In the genomic region with DNA sequence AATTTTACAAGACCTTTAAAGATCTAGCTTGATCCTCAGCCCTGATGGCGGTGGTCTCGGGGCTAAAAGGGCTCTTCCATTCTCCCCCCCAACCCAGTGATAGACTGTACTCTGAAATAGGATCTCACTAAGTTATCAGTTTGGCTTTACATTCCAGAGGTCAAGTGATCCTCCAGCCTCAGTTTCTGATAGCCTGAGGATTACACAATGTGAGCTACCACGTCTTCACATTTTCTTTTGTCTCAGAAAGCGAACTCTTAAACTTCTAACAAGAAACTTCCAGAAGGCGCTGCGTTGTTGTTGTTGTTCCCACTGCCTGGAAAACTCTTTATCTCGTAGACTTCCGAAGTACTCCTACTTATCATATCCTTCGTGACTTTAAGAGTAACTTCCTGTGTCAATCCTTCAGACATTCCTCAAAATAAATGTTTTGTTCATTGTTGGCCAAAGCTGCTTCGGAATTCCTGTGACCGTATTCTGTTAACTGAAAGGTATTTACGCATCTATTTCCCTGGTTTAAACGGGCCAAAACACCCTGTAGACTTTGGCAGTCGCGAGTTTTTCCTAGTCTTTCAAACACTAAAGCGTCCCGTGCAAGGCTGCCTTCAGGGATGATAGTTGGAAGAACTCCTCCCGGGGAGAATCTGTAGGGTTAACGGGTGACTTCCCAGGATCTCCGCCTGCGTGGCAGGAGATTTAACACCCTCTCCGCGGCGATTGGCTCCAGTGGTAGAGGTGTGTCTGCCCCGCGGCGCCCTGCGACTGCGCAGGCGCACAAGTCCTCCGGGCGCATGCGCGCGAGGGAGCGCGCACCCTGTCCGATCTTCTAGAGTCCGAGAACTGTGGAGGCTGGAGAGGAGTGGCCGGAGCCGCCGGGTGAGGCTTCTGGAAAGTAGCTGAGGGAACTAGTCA, we compare ENCODE assay signal across 8 mouse cellular contexts. TPM values are rescaled to one million over a fixed set of nuclear protein-coding genes. Genes with fewer than 3 reads are reported as not detected.
DNase-seq lines count a peak whose midpoint lies in the region; ATAC-seq and TF ChIP-seq lines count a peak whose summit lies in the region.

Snap23 (plus strand) TSS at position 786 of the 912 bp plus-strand sequence.

- peak within 1 kb of the TSS; percentile 89 for H3K4me3 ChIP-seq in G1E (ENCODE audit: low read depth, low read length)
- H3K4me3 ChIP-seq in forebrain, embryonic 16.5 days (replicated peaks; ENCODE audit: low read length), result peak within 1 kb of the TSS; percentile 76
- peak within 1 kb of the TSS; percentile 65 for H3K4me3 ChIP-seq in layer of hippocampus, adult 2 months
- H3K4me3 ChIP-seq in lung, embryonic 14.5 days (ENCODE audit: low read depth, low read length), result peak within 1 kb of the TSS; percentile 69
- H3K4me3 ChIP-seq in olfactory bulb, adult 2 months (ENCODE audit: insufficient read depth, low read depth, low read length), result peak within 1 kb of the TSS; percentile 84
- H3K4me3 ChIP-seq in thymus, adult 2 months (ENCODE audit: control insufficient read depth, insufficient read depth, low read length), result peak within 1 kb of the TSS; percentile 70

- DNase-seq in G1E (ENCODE audit: low spot score), result peak; percentile 83
- peak; percentile 93 to 98 for DNase-seq in cerebellum, adult 18-20 months
- peak; percentile 93 to 96 for DNase-seq in heart, postnatal 36 days
- DNase-seq in layer of hippocampus, adult 2 months (ENCODE audit: low spot score in 2 of 2), result peak; percentile 93 to 95
- peak; percentile 98 for DNase-seq in lung, embryonic 14.5 days
- DNase-seq in thymus, adult 2 months, result peak; percentile 88

- intact Hi-C loops in heart, postnatal 36 days (cut with DNase I), result loop anchor here (2.0 kb wide), 1 partner anchor 42 kb away; the partner anchor contains the start of genes Haus2 and Lrrc57

- peaks cover 59% of the 10 kb centered on the region for H3K4me1 ChIP-seq in G1E (ENCODE audit: insufficient read depth, low read depth, low read length)
- peaks cover 22% of the 10 kb centered on the region for H3K4me1 ChIP-seq in forebrain, embryonic 16.5 days (replicated peaks; ENCODE audit: control insufficient read depth, insufficient read depth, low read length)
- no peaks in the 10 kb centered on the region for H3K4me1 ChIP-seq in lung, embryonic 14.5 days (ENCODE audit: insufficient read depth)
- no peaks in the 10 kb centered on the region; the same call in 1 of the 2 replicates for H3K4me1 ChIP-seq in olfactory bulb, adult 2 months (ENCODE audit: control insufficient read depth, insufficient read depth, low read length)
- H3K4me1 ChIP-seq in thymus, adult 2 months (replicated peaks; ENCODE audit: control insufficient read depth, insufficient read depth, low read length), result peaks cover 4% of the 10 kb centered on the region; the same call in 1 of the 2 replicates

- TF ChIP-seq POLR2A in olfactory bulb, adult 2 months (IDR thresholded peaks at IDR 0.05; ENCODE audit: insufficient read depth, low read depth, low read length), result peak; percentile 91
- TF ChIP-seq POLR2A in thymus, adult 2 months (IDR thresholded peaks at IDR 0.05; ENCODE audit: control insufficient read depth, extremely low read depth, insufficient read depth, low read length, poor library complexity), result peak; percentile 79

- ATAC-seq in G1E (ENCODE audit: extremely low read depth, insufficient number of reproducible peaks, low FRiP score, poor library complexity, severe bottlenecking), result peak; percentile 43; the same call in 1 of the 2 replicates
- peak; percentile 92 for ATAC-seq in forebrain, embryonic 16.5 days
- ATAC-seq in lung, embryonic 14.5 days (ENCODE audit: insufficient read depth), result peak; percentile 96

- peak within 1 kb of the TSS; percentile 74 for H3K9ac ChIP-seq in forebrain, embryonic 16.5 days (replicated peaks; ENCODE audit: low read depth, low read length)
- H3K9ac ChIP-seq in lung, embryonic 14.5 days, result peak within 1 kb of the TSS; percentile 75

- TF ChIP-seq CTCF in G1E (IDR thresholded peaks at IDR 0.05; ENCODE audit: low read depth, low read length), result no peak
- no peak for TF ChIP-seq CTCF in layer of hippocampus, adult 2 months (conservative IDR thresholded peaks at IDR 0.05)
- no peak for TF ChIP-seq CTCF in lung, embryonic 14.5 days (IDR thresholded peaks at IDR 0.05; ENCODE audit: low read depth)
- no peak for TF ChIP-seq CTCF in olfactory bulb, adult 2 months (IDR thresholded peaks at IDR 0.05; ENCODE audit: insufficient read depth, low read depth, low read length)
- peak; percentile 50; the same call in 1 of the 2 replicates for TF ChIP-seq CTCF in thymus, adult 2 months (IDR thresholded peaks at IDR 0.05; ENCODE audit: borderline replicate concordance, control insufficient read depth, extremely low read depth, insufficient read depth, low read length, poor library complexity)

- H3K27ac ChIP-seq in forebrain, embryonic 16.5 days (ENCODE audit: low read length), result peak within 1 kb of the TSS; percentile 51; the same call in 1 of the 2 replicates
- peak within 1 kb of the TSS; percentile 89 for H3K27ac ChIP-seq in layer of hippocampus, adult 2 months
- peak within 1 kb of the TSS; percentile 95 for H3K27ac ChIP-seq in lung, embryonic 14.5 days (ENCODE audit: low read depth)
- H3K27ac ChIP-seq in olfactory bulb, adult 2 months (ENCODE audit: insufficient read depth, low read depth, low read length), result peak within 1 kb of the TSS; percentile 27
- H3K27ac ChIP-seq in thymus, adult 2 months (ENCODE audit: control insufficient read depth, insufficient read depth, low read length), result no peak within 1 kb of the TSS; the same call in 1 of the 2 replicates

- no peaks in the 10 kb centered on the region for H3K27me3 ChIP-seq in G1E (ENCODE audit: insufficient read depth, low read length)
- no peaks in the 10 kb centered on the region for H3K27me3 ChIP-seq in forebrain, embryonic 16.5 days (replicated peaks; ENCODE audit: control insufficient read depth, insufficient read depth, low read length)
- no peaks in the 10 kb centered on the region for H3K27me3 ChIP-seq in lung, embryonic 14.5 days (ENCODE audit: insufficient read depth, low read length)
- no peaks in the 10 kb centered on the region for H3K27me3 ChIP-seq in thymus, adult 2 months (ENCODE audit: control insufficient read depth, insufficient read depth, low read length)

- H3K4me2 ChIP-seq in forebrain, embryonic 16.5 days (ENCODE audit: low read length), result peak within 1 kb of the TSS; percentile 83
- peak within 1 kb of the TSS; percentile 82 for H3K4me2 ChIP-seq in lung, embryonic 14.5 days

- peaks cover 14% of the 10 kb centered on the region for H3K36me3 ChIP-seq in G1E (replicated peaks)
- no peaks in the 10 kb centered on the region for H3K36me3 ChIP-seq in forebrain, embryonic 16.5 days (ENCODE audit: control insufficient read depth, insufficient read depth)
- H3K36me3 ChIP-seq in lung, embryonic 14.5 days (ENCODE audit: insufficient read depth), result no peaks in the 10 kb centered on the region; the same call in 1 of the 2 replicates
- H3K36me3 ChIP-seq in thymus, adult 2 months (ENCODE audit: control insufficient read depth, insufficient read depth, low read length), result peaks cover 4% of the 10 kb centered on the region; the same call in 1 of the 2 replicates

- 1% methylated on average over 42 of the region's 42 CpGs for WGBS in forebrain, embryonic 16.5 days
- under 1% methylated on average over 42 of the region's 42 CpGs for WGBS in lung, embryonic 14.5 days
- WGBS in olfactory bulb, adult 2 months, result under 1% methylated on average over 42 of the region's 42 CpGs
- WGBS in thymus, adult 2 months, result 1% methylated on average over 42 of the region's 42 CpGs

- no peaks in the 10 kb centered on the region for H3K9me3 ChIP-seq in G1E (replicated peaks)
- no peaks in the 10 kb centered on the region for H3K9me3 ChIP-seq in forebrain, embryonic 16.5 days (ENCODE audit: control insufficient read depth, low read length)
- no peaks in the 10 kb centered on the region for H3K9me3 ChIP-seq in lung, embryonic 14.5 days (ENCODE audit: low read depth, low read length)

RNA-seq across cellular contexts. Expression of gene Snap23, which starts in this region (rescaled TPM):
- total RNA-seq in G1E (2014; fragmentation: Nextera tagmentation) (242 and 301 TPM in 2 replicates), G1E (2017) (253 and 328 TPM in 2 replicates)
- 20.5 and 21.7 TPM in 2 replicates for polyA plus RNA-seq in G1E (2012)
- 19.8 and 20.6 TPM in 2 replicates for polyA plus RNA-seq in forebrain, embryonic 16.5 days (2015; fragmentation: Nextera tagmentation; extraction: Ambion mirVana)
- total RNA-seq in heart, postnatal 36 days (2021), result 10 to 100 TPM; 58.9 to 60.4 TPM
- total RNA-seq in layer of hippocampus, adult 2 months (2021), result 10 to 100 TPM; 19.6 to 19.8 TPM
- 54.7 and 58.2 TPM in 2 replicates for polyA plus RNA-seq in lung, embryonic 14.5 days (2014; fragmentation: Nextera tagmentation; extraction: Ambion mirVana)
- not detected in 2 replicates for polyA plus RNA-seq in olfactory bulb, adult 2 months (2012; ENCODE audit: insufficient read depth, insufficient read length, low replicate concordance, missing spikeins)
- polyA plus RNA-seq in thymus, adult 2 months (2012; rRNA removed), result 7.0 and 7.2 TPM in 2 replicates

Comparison
In these comparisons a context has a peak if more than half of its experiments do, and no peak if none do; other contexts are left out.
1. ATAC-seq: peak in every context shown above with its lines; median percentile 96 in lung, embryonic 14.5 days; 92 in forebrain, embryonic 16.5 days; 43 in G1E.